Mouse (Mus musculus): Measurements from ENCODE around the gene Ube2d2b.

Ube2d2b gene

GRCm38 (mm10) chr5:107855546-107855945 is 25.6 kb downstream of the Ube2d2b start:
- DNase-seq (ENCODE audit: low spot score): no peak

- DNase-seq (ENCODE audit: low spot score): no peak
These were observed 29.1 kb downstream of the Ube2d2b start for GRCm38 (mm10) chr5:107858963-107859362.

GRCm38 (mm10) chr5:107863971-107864370 is 34.1 kb downstream of the Ube2d2b start:
- DNase-seq (ENCODE audit: low spot score): no peak

GRCm38 (mm10) chr5:107866127-107867126 is 36.5 kb downstream of the Ube2d2b start:
- DNase-seq (ENCODE audit: low spot score): no peak

- peak; percentile 33 for DNase-seq (ENCODE audit: low spot score)
These were observed 38.3 kb downstream of the Ube2d2b start for GRCm38 (mm10) chr5:107867970-107868904.

GRCm38 (mm10) chr5:107868905-107869424 is 39.1 kb downstream of the Ube2d2b start:
- DNase-seq (ENCODE audit: low spot score): peak; percentile 82

GRCm38 (mm10) chr5:107869701-107870100 is 39.8 kb downstream of the Ube2d2b start:
- DNase-seq (ENCODE audit: low spot score): no peak

GRCm38 (mm10) chr5:107873330-107873729 is 43.4 kb downstream of the Ube2d2b start:
- DNase-seq (ENCODE audit: low spot score): no peak

- no peak for DNase-seq (ENCODE audit: low spot score)
These were observed 44.0 kb downstream of the Ube2d2b start for GRCm38 (mm10) chr5:107873886-107874302.

- DNase-seq (ENCODE audit: low spot score): no peak
These were observed 44.8 kb downstream of the Ube2d2b start, which contains the start of gene Evi5 for GRCm38 (mm10) chr5:107874561-107875260. Evi5 (minus strand) TSS chr5:107875107.

- no peak for DNase-seq (ENCODE audit: low spot score)
These were observed 45.3 kb downstream of the Ube2d2b start for GRCm38 (mm10) chr5:107875261-107875611.

- DNase-seq (ENCODE audit: low spot score): no peak
These were observed 47.2 kb downstream of the Ube2d2b start for GRCm38 (mm10) chr5:107877053-107877452.

GRCm38 (mm10) chr5:107880710-107881109 is 50.8 kb downstream of the Ube2d2b start:
- no peak for DNase-seq (ENCODE audit: low spot score)

Data from ovary, postnatal 14 days (tissue).